8 mouse cellular contexts compared by ENCODE assay signal in the genomic region with DNA sequence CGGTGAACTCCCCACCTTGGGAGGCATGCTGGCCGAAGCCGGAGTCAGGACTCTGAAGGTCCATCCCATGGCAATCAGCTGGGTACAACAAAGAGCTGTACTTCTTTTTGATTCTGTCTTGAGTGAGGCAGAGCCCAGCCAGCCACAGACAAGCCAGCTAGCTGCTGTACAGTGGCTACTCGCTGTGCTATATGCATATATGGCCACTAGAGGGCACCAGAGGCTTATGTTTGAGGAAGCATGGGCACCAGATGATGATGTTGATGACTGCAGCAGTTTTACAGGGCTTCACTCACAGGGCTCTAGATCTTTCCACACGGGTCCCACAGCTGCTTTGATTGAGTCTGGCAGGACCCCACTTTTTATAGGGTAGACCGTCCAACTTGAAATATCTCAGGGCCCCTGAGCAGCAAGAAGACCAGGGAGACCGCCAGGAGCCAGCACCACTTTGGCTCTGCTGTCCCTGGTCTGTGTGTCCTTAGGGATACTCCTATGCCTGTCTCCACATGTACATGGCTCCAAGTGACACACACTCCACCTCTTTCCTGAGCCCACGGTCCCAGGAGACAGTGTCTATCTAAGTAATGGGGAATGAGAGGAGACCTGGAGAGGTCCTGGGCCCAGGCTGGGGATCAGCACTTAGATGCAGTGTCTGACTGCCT. TPM values are rescaled to one million over a fixed set of nuclear protein-coding genes. Genes with fewer than 3 reads are reported as not detected.
DNase-seq lines count a peak whose midpoint lies in the region; ATAC-seq and TF ChIP-seq lines count a peak whose summit lies in the region.

No protein-coding gene starts in this region.

- DNase-seq in CD4-positive, CD25-positive, alpha-beta regulatory T cell, adult 2 months (ENCODE audit: low read depth, low spot score) = peak; percentile 91
- peak; percentile 94 for DNase-seq in brain, adult 2 months (ENCODE audit: low read depth, low spot score)
- DNase-seq in neural tube, embryonic 10.5 days (ENCODE audit: extremely low spot score, low spot score) = peak; percentile 90

- no peak overlapping the region for H3K27ac ChIP-seq in embryonic fibroblast, embryonic 13.5 days (ENCODE audit: insufficient read depth, low read length)
- no peak overlapping the region for H3K27ac ChIP-seq in heart, embryonic 12.5 days (ENCODE audit: poor library complexity, severe bottlenecking)
- no peak overlapping the region for H3K27ac ChIP-seq in kidney, embryonic 16.5 days (ENCODE audit: low read length)
- no peak overlapping the region for H3K27ac ChIP-seq in limb, embryonic 15.5 days
- no peak overlapping the region for H3K27ac ChIP-seq in stomach, embryonic 15.5 days

- H3K4me1 ChIP-seq in embryonic fibroblast, embryonic 13.5 days (ENCODE audit: control insufficient read depth, insufficient read depth, low read length) = no peaks in the 10 kb centered on the region
- no peaks in the 10 kb centered on the region for H3K4me1 ChIP-seq in heart, embryonic 12.5 days (replicated peaks)
- no peaks in the 10 kb centered on the region for H3K4me1 ChIP-seq in kidney, embryonic 16.5 days (ENCODE audit: insufficient read depth, low read length)
- H3K4me1 ChIP-seq in limb, embryonic 15.5 days = 0 out of 2 replicates have a peak, but pooled peaks cover 2% of the 10 kb centered on the region
- no peaks in the 10 kb centered on the region for H3K4me1 ChIP-seq in stomach, embryonic 15.5 days

- no peak for TF ChIP-seq POLR2A in embryonic fibroblast, embryonic 13.5 days (IDR thresholded peaks at IDR 0.05; ENCODE audit: low read depth, low read length)

- H3K9ac ChIP-seq in heart, embryonic 12.5 days = no peak overlapping the region
- no peak overlapping the region for H3K9ac ChIP-seq in kidney, embryonic 16.5 days (replicated peaks; ENCODE audit: low read length)
- H3K9ac ChIP-seq in limb, embryonic 15.5 days = no peak overlapping the region
- no peak overlapping the region for H3K9ac ChIP-seq in stomach, embryonic 15.5 days

- H3K27me3 ChIP-seq in heart, embryonic 12.5 days (replicated peaks) = peaks cover 49% of the 10 kb centered on the region
- H3K27me3 ChIP-seq in kidney, embryonic 16.5 days (ENCODE audit: insufficient read depth, low read length) = no peaks in the 10 kb centered on the region; the same call in 1 of the 2 replicates
- H3K27me3 ChIP-seq in limb, embryonic 15.5 days = peaks cover 19% of the 10 kb centered on the region; the same call in 1 of the 2 replicates
- H3K27me3 ChIP-seq in stomach, embryonic 15.5 days (replicated peaks) = 0 out of 2 replicates have a peak, but pooled peaks cover 5% of the 10 kb centered on the region

- no peaks in the 10 kb centered on the region for H3K9me3 ChIP-seq in heart, embryonic 12.5 days (replicated peaks)
- no peaks in the 10 kb centered on the region for H3K9me3 ChIP-seq in kidney, embryonic 16.5 days (ENCODE audit: low read length)
- no peaks in the 10 kb centered on the region for H3K9me3 ChIP-seq in limb, embryonic 15.5 days
- no peaks in the 10 kb centered on the region for H3K9me3 ChIP-seq in stomach, embryonic 15.5 days

- no peak overlapping the region for H3K4me2 ChIP-seq in heart, embryonic 12.5 days
- H3K4me2 ChIP-seq in kidney, embryonic 16.5 days (replicated peaks; ENCODE audit: low read depth, low read length) = no peak overlapping the region
- no peak overlapping the region for H3K4me2 ChIP-seq in limb, embryonic 15.5 days
- H3K4me2 ChIP-seq in stomach, embryonic 15.5 days = no peak overlapping the region

- H3K4me3 ChIP-seq in embryonic fibroblast, embryonic 13.5 days (ENCODE audit: insufficient read depth, low read length) = no peak overlapping the region
- no peak overlapping the region for H3K4me3 ChIP-seq in heart, embryonic 12.5 days
- H3K4me3 ChIP-seq in kidney, embryonic 16.5 days (ENCODE audit: low read length) = no peak overlapping the region
- H3K4me3 ChIP-seq in limb, embryonic 15.5 days = no peak overlapping the region
- no peak overlapping the region for H3K4me3 ChIP-seq in stomach, embryonic 15.5 days (replicated peaks)

- ATAC-seq in heart, embryonic 12.5 days (ENCODE audit: insufficient number of reproducible peaks, low FRiP score) = peak; percentile 44; the same call in 1 of the 2 replicates
- peak; percentile 75 for ATAC-seq in kidney, embryonic 16.5 days (ENCODE audit: low FRiP score, low TSS enrichment)
- peak; percentile 73; the same call in 1 of the 2 replicates for ATAC-seq in limb, embryonic 15.5 days (ENCODE audit: insufficient number of reproducible peaks, low FRiP score, low TSS enrichment, low read depth)
- peak; percentile 49; the same call in 1 of the 2 replicates for ATAC-seq in stomach, embryonic 15.5 days (ENCODE audit: insufficient read depth, low FRiP score, low read depth)

- peak; percentile 66; the same call in 1 of the 2 replicates for TF ChIP-seq CTCF in embryonic fibroblast, embryonic 13.5 days (IDR thresholded peaks at IDR 0.05; ENCODE audit: borderline replicate concordance, insufficient read depth, low read length)

- no peaks in the 10 kb centered on the region for H3K36me3 ChIP-seq in heart, embryonic 12.5 days
- H3K36me3 ChIP-seq in kidney, embryonic 16.5 days (ENCODE audit: insufficient read depth, low read length) = no peaks in the 10 kb centered on the region
- H3K36me3 ChIP-seq in limb, embryonic 15.5 days = no peaks in the 10 kb centered on the region; the same call in 1 of the 2 replicates
- H3K36me3 ChIP-seq in stomach, embryonic 15.5 days = no peaks in the 10 kb centered on the region

- 26% methylated on average over 8 of the region's 8 CpGs for WGBS in heart, embryonic 12.5 days
- 25% methylated on average over 8 of the region's 8 CpGs for WGBS in kidney, embryonic 16.5 days
- 29% methylated on average over 8 of the region's 8 CpGs for WGBS in limb, embryonic 15.5 days
- 25% methylated on average over 8 of the region's 8 CpGs for WGBS in stomach, embryonic 15.5 days

RNA-seq across cellular contexts. Expression of gene Ass1, which starts 13.0 kb away (rescaled TPM):
- 212 and 308 TPM in 2 replicates for polyA plus RNA-seq in embryonic fibroblast, embryonic 13.5 days (2011; ENCODE audit: insufficient read length, low read depth, missing spikeins)
- polyA plus RNA-seq in heart, embryonic 12.5 days (2016; fragmentation: Nextera tagmentation; extraction: Ambion mirVana) = 11.8 and 12.4 TPM in 2 replicates
- 130 and 164 TPM in 2 replicates for polyA plus RNA-seq in kidney, embryonic 16.5 days (2015; fragmentation: Nextera tagmentation; extraction: Ambion mirVana)
- 44.1 and 45.8 TPM in 2 replicates for polyA plus RNA-seq in limb, embryonic 15.5 days (2015; fragmentation: Nextera tagmentation; extraction: Ambion mirVana)
- polyA plus RNA-seq in stomach, embryonic 15.5 days (2015; fragmentation: Nextera tagmentation; extraction: Ambion mirVana) = 153 and 178 TPM in 2 replicates
